ENCODE assay signal across 14 mouse cellular contexts in genomic region chr3:141871805-141872204, GRCm38 (mm10).
"Had no signal": no experiment of that assay in that cellular context is flagged by ENCODE, and none has a peak within 500 bp of the region (broad histone marks: within the 10 kb centered on the region; RNA-seq: fewer than 3 reads in every experiment).

No protein-coding gene starts in this region.

- H3K9me3 ChIP-seq: neural tube, embryonic 13.5 days; stomach, embryonic 15.5 days had no signal

- H3K27ac ChIP-seq: neural tube, embryonic 13.5 days; stomach, embryonic 15.5 days; stomach, postnatal 0 days had no signal

- H3K4me3 ChIP-seq: neural tube, embryonic 13.5 days; stomach, embryonic 15.5 days had no signal

- H3K4me2 ChIP-seq: neural tube, embryonic 13.5 days; stomach, embryonic 15.5 days had no signal

- H3K36me3 ChIP-seq: stomach, embryonic 15.5 days had no signal

- H3K9ac ChIP-seq: neural tube, embryonic 13.5 days; stomach, embryonic 15.5 days had no signal

- DNase-seq: right cerebral cortex, adult 18-20 months; right cerebral cortex, postnatal 14 days; right cerebral cortex, postnatal 25 days; right cerebral cortex, postnatal 4 days; spleen, adult 18-20 months; thymus, adult 18-20 months; thymus, adult 2 months; thymus, postnatal 14 days; thymus, postnatal 25 days; thymus, postnatal 36 days; thymus, postnatal 4 days had no signal

- H3K27me3 ChIP-seq: neural tube, embryonic 13.5 days; stomach, embryonic 15.5 days had no signal

- H3K4me1 ChIP-seq: stomach, embryonic 15.5 days had no signal
